Mouse (Mus musculus) layer of hippocampus, adult 11-12 months (tissue): ENCODE results near the gene Upk1a.

Experiments
- DNase-seq: peaks from one replicate; pipeline ENCODE4 v3.0.0; 2022; ENCODE audit warnings: low spot score

Upk1a gene

DNA sequence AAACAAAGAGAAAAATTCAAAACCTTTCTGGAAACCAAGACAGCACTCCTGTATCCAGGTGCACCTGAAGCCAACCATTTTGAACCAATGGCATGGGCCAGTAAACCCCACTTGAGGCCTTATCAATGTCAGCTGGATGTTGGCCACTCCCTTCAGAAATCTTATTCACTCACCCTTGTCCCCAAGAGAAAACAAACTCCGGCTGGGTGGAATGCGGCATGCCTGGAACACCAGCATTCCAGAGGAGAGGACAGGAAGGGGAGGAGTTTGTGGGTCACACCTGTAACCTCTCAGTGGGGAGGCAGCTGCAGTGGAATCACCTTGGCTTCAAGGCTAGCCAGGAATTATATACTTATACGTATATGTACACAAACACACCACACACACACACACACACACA is 10.1 kb downstream of the Upk1a start:
- no peak for DNase-seq

DNA sequence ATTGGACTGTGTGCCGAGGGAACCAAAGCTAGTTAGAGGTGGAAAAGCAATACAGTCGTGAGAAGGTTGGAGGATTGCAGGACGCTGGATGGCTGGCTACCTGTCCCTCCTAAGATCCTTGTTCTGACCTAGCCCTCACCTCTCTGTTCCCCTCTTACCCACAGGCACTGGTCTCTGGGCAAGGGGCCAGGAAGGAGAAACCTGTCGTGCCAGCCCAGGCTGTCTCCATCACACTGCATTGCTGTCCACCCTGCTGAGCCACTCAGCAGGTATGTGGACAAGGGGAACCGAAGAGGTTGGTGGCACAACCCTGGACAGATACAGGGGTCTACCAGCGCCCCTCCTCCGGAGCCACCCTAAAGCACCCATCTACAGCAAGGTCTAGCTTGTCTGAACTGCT is 12.0 kb downstream of the Upk1a start:
- no peak for DNase-seq

DNA sequence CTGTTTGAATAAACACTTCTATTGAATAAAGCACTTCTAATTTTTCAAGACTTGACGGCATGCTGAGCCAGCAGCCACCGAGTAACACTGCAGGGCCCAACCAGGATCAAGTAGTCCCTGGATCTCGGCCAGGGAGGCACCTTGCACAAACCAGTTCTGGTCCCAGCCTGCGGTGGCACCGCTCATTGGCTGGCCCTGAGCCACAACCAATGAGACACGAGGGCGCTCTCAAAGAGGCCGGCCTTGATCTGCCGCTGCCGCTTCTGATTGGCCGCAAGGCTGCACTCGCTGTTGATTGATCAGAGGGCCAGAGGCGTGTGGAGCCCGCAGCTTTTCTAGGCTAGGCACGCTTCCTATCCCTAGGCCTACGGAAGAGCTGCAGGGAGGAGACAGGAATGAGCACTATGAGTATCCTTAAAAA is 12.7 kb downstream of the Upk1a start:
- peak; percentile 93 for DNase-seq

GRCm38 (mm10) chr7:30598786-30599185 is 13.9 kb downstream of the Upk1a start, which contains the start of gene Zbtb32:
Gene Zbtb32, minus strand, starts transcription at chr7:30598909.
- DNase-seq = no peak

- DNase-seq = no peak
Observed at GRCm38 (mm10) chr7:30596811-30597210, 15.8 kb downstream of the Upk1a start.

GRCm38 (mm10) chr7:30596093-30596492 is 16.6 kb downstream of the Upk1a start:
- no peak for DNase-seq

GRCm38 (mm10) chr7:30594510-30595024 is 18.1 kb downstream of the Upk1a start:
- no peak for DNase-seq

- DNase-seq = no peak
Observed at GRCm38 (mm10) chr7:30593579-30594509, 18.8 kb downstream of the Upk1a start.

- no peak for DNase-seq
Observed at GRCm38 (mm10) chr7:30592772-30593423, 19.7 kb downstream of the Upk1a start.

GRCm38 (mm10) chr7:30591605-30591951 is 21.1 kb downstream of the Upk1a start:
- no peak for DNase-seq

DNA sequence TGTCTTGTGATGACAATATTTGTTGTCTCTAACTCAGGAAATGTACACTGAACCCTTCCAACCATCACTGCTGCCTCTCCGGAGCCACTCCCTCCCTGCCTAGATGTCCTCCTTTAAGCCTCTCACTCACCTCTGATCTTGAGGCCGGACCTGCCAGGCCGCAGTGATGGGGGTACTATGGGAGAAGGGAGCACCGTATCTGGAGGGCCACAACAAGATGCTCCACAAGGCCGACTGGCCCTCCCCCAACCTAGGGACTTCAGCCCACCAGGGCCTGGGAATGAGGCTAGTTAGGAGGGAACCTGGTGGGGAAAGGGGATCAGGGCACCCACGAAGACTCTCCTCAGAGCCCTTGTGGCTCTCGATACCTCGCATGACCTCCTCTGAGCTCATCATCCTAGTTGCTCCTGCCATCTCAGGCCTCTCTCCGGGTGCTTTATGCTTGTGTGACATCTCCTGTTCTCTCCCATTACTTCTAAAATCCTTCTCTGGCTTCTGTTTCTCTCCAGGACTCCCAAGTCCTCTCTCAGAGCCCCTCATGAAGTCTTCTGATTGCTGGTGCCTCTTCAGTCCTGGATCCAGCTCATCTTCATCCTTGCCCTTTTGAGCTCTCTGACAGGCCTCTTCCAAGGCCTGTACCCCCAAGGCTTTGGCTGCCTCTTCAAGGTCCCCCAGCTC is 21.6 kb downstream of the Upk1a start:
- no peak for DNase-seq

DNA sequence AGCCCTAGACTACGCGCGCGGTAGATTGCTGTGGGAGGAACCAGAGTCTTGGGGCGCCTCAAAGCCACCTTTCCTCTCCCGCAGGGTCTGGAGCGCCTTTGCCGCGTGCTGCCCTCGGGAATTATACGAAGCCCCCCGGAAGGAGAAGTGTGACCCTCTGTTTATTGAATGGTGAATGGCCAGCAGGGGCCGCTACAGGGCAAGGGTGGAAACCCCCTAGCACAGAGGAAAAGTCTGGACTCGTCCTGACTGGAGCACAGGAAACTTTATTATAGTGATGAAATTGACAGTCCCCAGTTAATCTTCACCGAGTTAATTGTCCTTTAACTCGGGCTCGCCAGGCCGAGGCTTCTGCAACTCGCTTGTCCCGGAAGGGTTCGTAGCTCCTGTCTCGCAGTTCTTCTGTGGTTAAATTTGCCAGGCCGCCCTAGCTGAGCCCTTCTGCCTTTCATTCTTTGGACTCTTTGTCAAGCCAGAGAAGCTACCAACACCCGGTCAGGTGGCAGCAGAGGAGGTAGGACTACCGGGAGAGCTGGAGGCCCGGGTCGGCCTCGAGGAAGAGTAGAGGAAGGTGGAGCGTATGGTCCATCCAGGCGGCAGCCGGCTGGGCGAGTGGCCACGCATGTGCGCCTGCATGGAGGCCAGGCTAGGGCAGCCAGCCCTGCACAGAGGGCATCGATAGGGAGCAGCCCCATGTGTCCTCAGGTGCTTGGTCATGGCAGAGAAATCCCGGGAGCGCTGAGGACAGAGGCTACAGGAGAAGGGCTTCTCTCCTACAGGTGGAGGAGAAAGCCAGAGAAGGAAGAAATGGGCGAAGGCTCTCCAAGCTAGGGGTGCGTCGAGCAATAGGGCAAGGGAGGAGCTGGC is 23.0 kb downstream of the Upk1a start:
- peak; percentile 83 for DNase-seq

DNA sequence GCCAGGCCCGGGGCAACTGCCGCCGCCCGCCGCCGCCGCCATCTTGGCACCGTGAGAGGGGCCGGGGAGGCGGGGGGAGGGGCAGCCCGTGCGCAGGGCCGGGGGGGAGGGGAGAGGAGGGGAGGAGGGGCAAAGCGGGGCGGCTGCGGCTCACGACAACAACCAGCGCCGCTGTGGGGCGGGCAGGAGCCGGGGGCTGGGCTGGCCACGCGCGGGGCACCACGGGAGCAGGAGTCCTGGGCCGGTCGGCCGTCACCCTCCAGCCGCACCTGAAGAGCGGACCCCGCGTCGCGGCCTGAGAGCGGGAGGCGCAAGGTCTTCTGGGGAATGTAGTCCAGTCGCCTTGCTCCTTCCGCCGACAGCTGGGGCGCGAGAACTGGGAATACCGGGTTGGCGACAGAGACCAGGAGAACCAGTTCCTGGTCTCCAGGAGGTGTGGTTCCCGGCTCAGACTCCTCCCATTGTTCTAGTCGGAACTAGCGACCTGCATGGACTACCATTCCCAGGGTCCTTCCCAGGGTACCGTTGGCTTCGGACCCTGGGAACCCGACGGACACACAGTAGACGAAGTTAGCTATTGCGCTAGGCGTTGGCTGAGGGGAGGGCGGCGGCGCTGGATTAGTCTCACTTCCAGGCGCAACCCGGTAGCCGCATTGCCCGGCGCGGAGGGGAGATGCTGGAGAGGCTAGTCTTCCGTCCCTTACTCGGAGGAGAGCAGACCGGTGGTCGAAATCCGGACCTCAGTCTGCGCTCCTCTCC is 23.8 kb downstream of the Upk1a start, which contains the start of gene Kmt2b:
Kmt2b (minus strand) TSS at position 51 of the 759 bp plus-strand sequence.
- peak; percentile 97 for DNase-seq

DNA sequence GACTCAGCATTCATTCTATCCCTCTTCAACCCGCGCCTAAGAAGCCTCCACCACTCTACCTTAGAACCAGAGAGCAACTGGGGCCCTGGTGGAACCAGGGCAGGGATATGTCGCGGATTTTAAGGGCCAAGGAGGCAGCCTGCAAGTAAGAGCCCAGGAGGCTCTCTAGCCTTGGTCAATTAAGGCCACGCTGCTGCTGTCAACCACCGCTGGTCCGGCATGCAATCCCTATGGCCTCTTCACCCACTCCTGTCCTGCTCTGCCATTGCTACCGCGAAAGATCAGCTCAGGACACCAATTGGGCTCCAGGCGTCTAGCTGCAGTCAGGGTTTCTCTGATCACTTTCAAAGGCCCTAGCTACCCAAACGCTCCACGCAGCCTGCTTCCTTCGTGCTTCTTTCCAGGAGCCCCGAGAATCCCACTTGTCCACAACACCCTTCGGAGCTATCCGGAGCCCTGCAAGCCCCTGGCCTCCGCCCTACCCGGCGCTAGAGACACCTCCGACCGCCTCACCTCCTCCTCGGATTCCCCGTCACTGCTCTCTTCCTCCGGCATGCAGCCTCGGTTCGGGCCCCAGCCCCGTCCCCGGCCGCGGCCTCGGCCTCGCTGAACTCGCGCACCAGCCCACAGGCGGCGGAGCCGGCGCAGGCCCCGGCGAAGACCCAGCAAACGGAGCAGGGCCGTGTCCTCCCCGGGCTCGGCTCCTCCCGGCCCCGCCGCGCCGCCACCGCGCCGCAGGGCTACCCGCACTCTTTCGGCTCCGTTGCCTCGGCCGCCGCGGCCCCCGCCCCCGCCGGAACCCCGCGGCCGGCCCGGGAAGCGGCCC is 24.6 kb downstream of the Upk1a start:
- DNase-seq = peak; percentile 47

GRCm38 (mm10) chr7:30586455-30587020 is 26.1 kb downstream of the Upk1a start:
- no peak for DNase-seq

DNA sequence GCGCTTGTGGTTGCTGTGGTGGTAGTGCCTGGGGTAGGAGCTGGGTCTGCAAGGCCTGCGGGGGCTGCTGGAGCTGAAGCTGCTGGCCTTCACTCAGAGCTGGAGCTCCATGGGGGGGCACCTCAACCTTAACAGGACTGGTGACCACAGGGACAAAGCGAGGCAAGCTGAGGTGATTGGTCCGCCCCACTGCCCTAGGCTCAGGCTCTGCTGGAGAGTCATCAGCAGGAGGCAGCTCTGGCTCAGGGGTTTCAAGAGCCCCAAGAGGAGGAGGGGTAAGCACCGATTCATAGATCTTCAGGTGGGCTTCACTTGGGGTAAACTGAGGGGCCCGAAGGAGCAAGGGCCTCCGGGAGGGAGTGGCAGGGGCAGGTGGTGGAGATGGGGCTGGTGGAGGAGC is 27.5 kb downstream of the Upk1a start:
- DNase-seq = no peak

DNA sequence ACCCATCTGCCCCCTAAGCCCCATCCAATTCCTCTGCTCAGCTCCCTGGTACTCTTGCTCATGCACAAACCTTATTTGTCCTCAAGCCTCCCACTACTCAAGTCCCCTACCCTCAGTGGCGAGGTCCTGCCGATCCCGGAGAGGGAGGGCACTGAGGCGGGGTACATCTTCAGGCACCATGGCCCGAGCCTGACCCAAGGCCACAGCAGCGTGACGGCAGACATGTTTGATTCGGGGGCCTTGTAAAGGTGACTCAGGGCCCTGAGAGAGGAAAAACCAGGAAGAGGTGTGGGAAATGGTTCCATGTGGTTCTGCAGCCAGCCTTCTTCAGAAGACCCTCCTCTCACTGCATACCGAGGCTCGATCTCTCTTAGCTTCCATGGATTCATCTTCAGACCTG is 28.3 kb downstream of the Upk1a start:
- no peak for DNase-seq

- no peak for DNase-seq
Observed at GRCm38 (mm10) chr7:30581547-30581946, 31.1 kb downstream of the Upk1a start.

DNA sequence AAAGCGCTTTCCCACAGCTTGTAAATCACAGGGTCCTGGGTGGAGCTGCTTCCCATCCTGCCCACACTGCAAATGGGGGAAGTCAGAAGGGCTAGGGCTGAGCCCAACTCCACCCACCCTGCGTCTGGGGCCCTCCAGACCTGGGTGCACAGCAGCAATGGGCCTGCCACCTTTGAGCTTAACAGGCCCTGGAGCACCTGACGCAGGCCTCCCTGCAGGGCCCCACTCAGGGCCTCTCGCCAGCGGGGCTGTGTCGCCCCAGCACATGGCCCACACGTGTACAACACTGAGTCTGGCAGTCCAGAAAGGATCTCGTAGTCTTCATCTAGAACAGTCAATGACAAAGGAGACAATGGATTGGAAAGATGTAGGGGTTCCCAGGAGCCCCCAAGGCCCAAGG is 32.7 kb downstream of the Upk1a start:
- DNase-seq = no peak
